Mouse (Mus musculus) lung, adult 18-20 months (tissue): Measurements from ENCODE around the gene Cass4.

Experiments
- DNase-seq, 2 experiments: peaks; one replicate each; pipeline ENCODE4 v3.0.0; 2022; ENCODE audit warnings: mixed read lengths in 2 of 2

Gene Cass4

GRCm38 (mm10) chr2:172390341-172390740, 3.3 kb upstream of the Cass4 start:
- no peak for DNase-seq

- no peak for DNase-seq
These were observed 1.5 kb upstream of the Cass4 start for GRCm38 (mm10) chr2:172392041-172392521.

GRCm38 (mm10) chr2:172394052-172394392, 428 bp downstream of the Cass4 start:
- no peak for DNase-seq

- DNase-seq = no peak
These were observed 1.1 kb downstream of the Cass4 start for GRCm38 (mm10) chr2:172394671-172395070.

- no peak for DNase-seq
These were observed 2.4 kb downstream of the Cass4 start for GRCm38 (mm10) chr2:172395961-172396360.

- DNase-seq = peak in 1 of 2 experiments; percentile 36
These were observed 6.3 kb downstream of the Cass4 start for GRCm38 (mm10) chr2:172399901-172400300.

GRCm38 (mm10) chr2:172401116-172401825, 7.7 kb downstream of the Cass4 start:
- DNase-seq = peak; percentile 58 to 59

GRCm38 (mm10) chr2:172404239-172404638, 10.6 kb downstream of the Cass4 start:
- no peak for DNase-seq

GRCm38 (mm10) chr2:172405011-172405410, 11.4 kb downstream of the Cass4 start:
- DNase-seq = no peak

GRCm38 (mm10) chr2:172406173-172406572, 12.6 kb downstream of the Cass4 start:
- DNase-seq = no peak

- no peak for DNase-seq
These were observed 13.9 kb downstream of the Cass4 start for GRCm38 (mm10) chr2:172407499-172407898.

- DNase-seq = no peak
These were observed 17.1 kb downstream of the Cass4 start for GRCm38 (mm10) chr2:172410686-172411085.

GRCm38 (mm10) chr2:172411091-172411490, 17.5 kb downstream of the Cass4 start:
- peak; percentile 23 to 44 for DNase-seq

GRCm38 (mm10) chr2:172412454-172412853, 18.9 kb downstream of the Cass4 start:
- DNase-seq = peak; percentile 61 to 71

- no peak for DNase-seq
These were observed 19.7 kb downstream of the Cass4 start for GRCm38 (mm10) chr2:172413273-172413672.

GRCm38 (mm10) chr2:172413894-172414293, 20.3 kb downstream of the Cass4 start:
- no peak for DNase-seq

GRCm38 (mm10) chr2:172416218-172416617, 22.6 kb downstream of the Cass4 start:
- no peak for DNase-seq

GRCm38 (mm10) chr2:172416876-172417275, 23.3 kb downstream of the Cass4 start:
- DNase-seq = no peak

GRCm38 (mm10) chr2:172418208-172418607, 24.6 kb downstream of the Cass4 start:
- DNase-seq = no peak

GRCm38 (mm10) chr2:172430609-172431008, 37.0 kb downstream of the Cass4 start:
- DNase-seq = no peak

- peak; percentile 11 to 13 for DNase-seq
These were observed 40.2 kb downstream of the Cass4 start for GRCm38 (mm10) chr2:172433746-172434145.

GRCm38 (mm10) chr2:172437371-172437952, 43.9 kb downstream of the Cass4 start:
- DNase-seq = peak; percentile 15 to 20

GRCm38 (mm10) chr2:172439843-172440639, 46.4 kb downstream of the Cass4 start, which contains the start of gene Rtf2:
Gene Rtf2 (plus strand): TSS chr2:172440556.
- DNase-seq = peak; percentile 98 to 99

- no peak for DNase-seq
These were observed 47.0 kb downstream of the Cass4 start for GRCm38 (mm10) chr2:172440640-172441005.
